Mouse (Mus musculus) thymus, adult 2 months (tissue): ENCODE results near the gene Abcc6.

Source experiments
- CTCF ChIP-seq: fragments of 200-500 bp; IDR thresholded peaks from 2 replicates; pipeline ENCODE4 v1.5.1; 2012; ENCODE audit warnings: mild to moderate bottlenecking, control low read depth, low read length, moderate library complexity, borderline replicate concordance; ENCODE audit not compliant: control insufficient read depth, poor library complexity, insufficient read depth; ENCODE audit errors: extremely low read depth
- POLR2A ChIP-seq: fragments of 200-500 bp; IDR thresholded peaks from 2 replicates; pipeline ENCODE4 v1.6.1; 2012; ENCODE audit warnings: mild to moderate bottlenecking, low read length, control low read depth, moderate library complexity; ENCODE audit not compliant: control insufficient read depth, poor library complexity, insufficient read depth; ENCODE audit errors: extremely low read depth

DNA sequence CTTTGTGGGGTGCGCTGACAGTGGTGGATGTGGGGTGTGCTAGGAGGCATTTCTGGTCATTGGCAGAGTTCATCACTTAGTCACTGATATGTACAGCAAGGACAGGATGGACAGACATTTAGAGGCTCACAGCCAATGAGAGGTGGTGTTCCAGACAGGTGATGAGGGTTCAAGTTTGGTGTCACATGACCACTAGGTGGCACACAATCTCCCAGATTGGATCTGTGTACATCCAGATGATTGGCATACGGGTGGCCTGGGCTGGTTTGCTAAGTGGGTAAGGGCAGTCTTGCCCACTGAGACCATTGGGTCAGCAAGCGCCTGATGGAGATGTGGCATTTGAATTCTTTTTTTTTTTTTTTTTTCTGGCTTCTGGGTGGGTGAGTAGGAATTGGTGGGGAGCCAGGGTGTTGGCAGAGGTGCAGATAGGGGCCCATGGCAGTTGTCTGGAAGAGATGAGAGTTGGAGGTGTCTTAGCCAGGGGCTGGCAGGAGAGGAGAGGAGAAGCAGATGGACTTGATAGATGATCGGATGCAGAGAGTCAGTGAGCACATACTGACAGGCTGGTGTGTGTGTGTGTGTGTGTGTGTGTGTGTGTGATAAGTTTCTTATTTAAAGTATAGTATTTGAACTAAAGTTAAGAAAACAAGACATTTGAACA, 22.2 kb upstream of the Abcc6 start:
- TF ChIP-seq CTCF (peak; percentile 30; the same call in 1 of the 2 replicates), POLR2A (no peak)
